Mouse (Mus musculus) yolk sac, embryonic 10.5 days (tissue): Measurements from ENCODE around the gene Naaa.

Experiments used
- DNase-seq: peaks from one replicate; pipeline ENCODE4 v3.0.0-alpha.2; 2017; ENCODE audit warnings: low spot score

The Naaa gene

DNA sequence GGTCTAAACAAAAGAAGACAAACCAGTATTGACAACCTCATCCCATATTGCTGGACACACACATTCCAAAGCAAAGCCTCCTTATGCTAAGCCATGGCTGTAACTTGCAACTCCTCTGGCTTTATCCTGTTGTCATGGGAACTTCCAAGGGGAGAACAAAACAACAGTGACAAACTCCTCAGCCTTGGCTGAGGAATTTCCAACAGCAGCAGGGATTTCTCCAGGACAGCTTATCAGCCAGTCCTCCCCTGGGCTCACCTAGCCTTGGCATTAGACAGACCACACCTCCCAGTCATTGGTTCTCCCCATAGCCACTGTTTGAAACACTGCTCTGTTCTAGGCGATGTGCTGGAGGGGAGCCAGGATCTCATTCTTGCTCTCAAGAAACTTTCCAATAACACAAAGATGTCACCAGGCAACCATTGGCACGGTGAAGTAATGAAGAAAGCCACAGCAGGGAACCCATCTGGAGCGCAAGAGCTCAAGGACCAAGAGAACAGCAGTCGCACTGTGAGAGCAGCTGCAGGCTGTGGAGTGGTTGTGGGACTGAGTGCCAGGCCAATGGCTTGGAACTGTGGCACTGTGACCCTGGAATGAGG lies 14.1 kb downstream of the Naaa start:
- peak; percentile 62 for DNase-seq

- no peak for DNase-seq
Measured at GRCm38 (mm10) chr5:92262646-92263045, 15.3 kb downstream of the Naaa start.

GRCm38 (mm10) chr5:92256218-92256617 lies 21.8 kb downstream of the Naaa start, which contains the start of gene Ppef2:
Gene Ppef2, minus strand, starts transcription at chr5:92256278.
- no peak for DNase-seq

- no peak for DNase-seq
Measured at GRCm38 (mm10) chr5:92254476-92254875, 23.5 kb downstream of the Naaa start.

DNA sequence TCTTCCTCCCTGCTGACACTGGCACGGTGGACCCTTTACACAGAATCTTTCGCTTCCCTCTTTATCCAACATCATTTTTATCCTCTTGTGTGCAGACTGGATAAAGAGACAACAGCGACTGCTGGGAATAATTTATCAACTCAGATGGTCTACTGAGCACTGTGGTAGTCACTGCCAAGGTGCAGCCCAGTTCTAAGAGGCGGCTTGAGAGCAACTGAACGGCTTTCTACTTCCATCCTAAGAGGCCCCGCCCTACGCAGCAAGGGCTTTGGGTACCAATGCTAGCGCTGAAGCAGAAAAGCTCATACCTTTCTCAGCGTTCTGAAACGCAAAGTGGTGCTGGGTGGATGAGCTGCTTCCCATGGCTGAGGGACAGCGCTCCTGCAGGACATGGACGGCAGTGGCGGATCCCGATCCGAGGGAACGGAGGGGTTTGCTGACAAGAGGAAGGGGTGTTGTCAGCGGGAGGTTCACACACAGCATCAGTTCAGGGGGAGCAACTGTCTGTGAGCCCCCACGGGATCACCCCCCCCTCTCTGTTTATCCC lies 25.1 kb downstream of the Naaa start:
- DNase-seq = no peak

DNA sequence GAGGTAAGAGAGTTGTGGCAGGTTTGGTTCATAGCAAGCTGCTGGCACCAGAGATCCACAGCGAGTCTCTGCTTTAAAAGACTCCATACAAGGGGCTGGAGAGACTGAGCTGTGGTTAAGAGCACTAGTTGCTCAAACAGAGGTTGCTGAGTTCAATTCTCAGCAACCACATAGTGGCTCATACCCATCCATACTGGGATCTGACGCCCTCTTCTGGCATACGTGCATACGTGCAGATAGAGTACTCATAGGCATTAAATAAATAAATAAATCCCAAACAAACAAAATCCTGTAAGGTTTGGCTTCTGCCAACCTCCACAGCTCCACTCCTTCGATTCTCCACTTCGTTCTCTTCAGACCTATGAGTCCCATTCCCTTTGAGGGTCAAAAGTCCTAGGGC lies 25.9 kb downstream of the Naaa start:
- DNase-seq = no peak

DNA sequence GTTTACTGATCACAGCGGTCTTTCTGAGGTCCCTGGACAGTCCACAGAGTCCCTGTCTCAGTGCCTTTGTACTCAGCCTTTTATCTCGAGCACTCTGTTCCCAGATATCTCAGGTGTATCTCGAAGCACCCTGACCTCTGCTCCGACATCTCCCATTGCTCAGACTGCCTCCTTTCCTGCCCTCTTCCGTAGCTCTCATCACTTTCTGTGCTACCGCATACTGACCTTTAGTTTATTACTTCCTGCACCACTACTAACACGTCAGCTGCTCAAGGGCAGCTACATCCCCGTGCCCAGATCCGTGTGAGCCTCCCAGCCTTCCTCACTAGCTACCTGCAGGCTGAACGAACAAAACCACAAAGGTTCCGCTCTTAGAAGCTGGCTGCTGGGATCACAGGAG lies 29.4 kb downstream of the Naaa start:
- DNase-seq = peak; percentile 64

GRCm38 (mm10) chr5:92245483-92245882 lies 32.5 kb downstream of the Naaa start:
- no peak for DNase-seq

- DNase-seq = no peak
Measured at GRCm38 (mm10) chr5:92244900-92245299, 33.1 kb downstream of the Naaa start.

GRCm38 (mm10) chr5:92240769-92241168 lies 37.2 kb downstream of the Naaa start:
- DNase-seq = no peak

- DNase-seq = peak; percentile 77
Measured at GRCm38 (mm10) chr5:92239333-92240232, 38.4 kb downstream of the Naaa start.

DNA sequence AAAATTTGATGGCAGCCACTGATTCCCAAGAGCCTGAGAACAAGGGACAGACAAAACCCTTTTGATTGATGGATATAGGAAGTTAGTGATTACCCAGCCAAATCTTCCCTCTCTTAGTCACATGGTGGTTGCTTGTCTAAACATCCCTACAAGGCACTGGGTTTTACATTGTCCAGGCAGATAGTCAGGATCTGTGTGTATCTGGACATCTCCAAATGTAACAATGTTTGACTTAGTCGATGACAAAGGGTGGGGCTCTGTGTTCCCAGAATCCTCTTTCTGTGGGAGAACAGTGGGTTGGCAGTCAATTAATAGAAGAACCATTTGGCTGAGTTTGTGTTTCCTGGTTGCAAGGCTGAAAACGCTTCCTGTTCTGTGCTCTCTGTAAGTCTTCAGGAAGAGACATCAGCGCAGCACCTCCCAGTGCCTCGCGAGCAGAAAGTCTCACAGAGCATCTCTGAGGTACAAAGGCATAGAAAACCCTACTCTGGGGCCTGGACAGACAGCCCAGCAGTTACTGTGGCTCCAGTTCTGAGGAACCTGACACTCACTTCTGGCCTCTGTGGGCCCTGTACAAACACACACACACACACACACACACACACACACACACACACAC lies 42.9 kb downstream of the Naaa start:
- peak; percentile 59 for DNase-seq

GRCm38 (mm10) chr5:92233366-92233765 lies 44.6 kb downstream of the Naaa start:
- no peak for DNase-seq

- no peak for DNase-seq
Measured at GRCm38 (mm10) chr5:92231836-92232235, 46.1 kb downstream of the Naaa start.

DNA sequence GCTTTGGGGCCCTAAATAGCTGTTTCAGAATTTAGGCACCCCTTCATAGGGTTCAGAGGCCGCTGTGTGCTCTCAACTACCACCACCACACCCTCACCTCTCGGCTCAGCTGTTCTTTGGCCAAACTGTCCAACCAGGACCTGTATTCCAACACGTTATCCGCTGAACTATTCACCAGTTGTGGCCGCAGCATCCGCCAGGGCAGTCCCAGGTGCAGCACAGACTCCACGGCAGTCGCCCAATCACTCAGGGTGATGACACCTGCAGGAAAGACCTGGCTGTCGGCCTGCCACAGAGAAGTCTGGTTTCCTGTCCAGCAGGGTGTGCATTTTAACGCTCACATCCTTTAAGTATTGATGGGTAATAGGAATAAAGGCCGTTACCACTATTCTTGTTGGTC lies 47.7 kb downstream of the Naaa start:
- no peak for DNase-seq

- no peak for DNase-seq
Measured at GRCm38 (mm10) chr5:92229514-92229913, 48.5 kb downstream of the Naaa start.

DNA sequence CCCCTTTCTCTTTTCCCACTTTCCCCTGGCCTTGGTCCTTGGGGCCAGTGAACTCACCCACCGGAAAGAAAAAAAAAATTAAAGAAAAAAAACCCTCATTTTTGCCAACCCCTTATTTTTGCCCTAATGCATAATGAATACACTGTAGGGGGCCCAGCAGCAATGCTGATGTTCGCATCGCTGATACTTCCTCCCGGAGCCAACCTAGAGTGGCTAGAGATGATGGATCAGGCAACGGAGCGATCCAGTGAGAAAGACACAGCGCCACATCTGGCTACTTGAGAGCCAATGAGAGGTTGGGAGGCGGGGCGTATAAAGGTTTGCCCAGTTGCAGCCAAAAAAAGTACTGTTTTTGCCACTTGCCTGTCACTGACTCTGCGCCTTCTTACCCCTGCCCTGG lies 49.2 kb downstream of the Naaa start:
- no peak for DNase-seq

- no peak for DNase-seq
Measured at GRCm38 (mm10) chr5:92227782-92228181, 50.2 kb downstream of the Naaa start.

DNA sequence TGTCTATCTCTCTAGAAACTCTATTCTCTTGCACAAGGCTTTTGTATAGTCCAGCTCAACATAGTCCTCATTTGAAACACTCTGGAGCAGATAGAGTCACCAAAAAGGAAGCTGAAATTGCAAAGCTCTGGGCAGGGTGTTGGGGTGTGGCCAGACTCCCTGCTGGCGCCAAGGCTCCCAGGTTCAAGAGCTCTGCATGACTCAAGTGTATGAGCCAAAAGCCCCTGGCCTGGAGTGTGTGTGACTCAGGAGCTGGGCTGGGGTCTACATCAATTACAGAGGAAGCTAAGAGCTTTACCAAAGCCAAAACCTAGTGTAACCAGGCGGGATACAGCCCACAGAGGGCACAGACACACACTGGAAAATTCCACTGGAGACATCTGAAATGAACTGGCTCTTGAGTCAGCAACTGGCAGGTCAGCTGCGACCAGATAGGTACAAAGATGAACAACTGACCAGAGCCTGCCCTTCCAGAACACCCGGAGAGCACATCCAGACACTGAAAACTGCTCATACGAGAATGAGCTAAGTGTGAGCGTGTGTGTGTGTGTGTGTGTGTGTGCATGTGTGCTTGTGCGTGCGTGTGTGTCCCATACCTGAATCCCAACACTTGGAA lies 57.6 kb downstream of the Naaa start:
- DNase-seq = no peak

- no peak for DNase-seq
Measured at GRCm38 (mm10) chr5:92219826-92220225, 58.1 kb downstream of the Naaa start.

- no peak for DNase-seq
Measured at GRCm38 (mm10) chr5:92218915-92219793, 58.8 kb downstream of the Naaa start.
